ENCODE assay signal across 8 mouse cellular contexts in the genomic region with DNA sequence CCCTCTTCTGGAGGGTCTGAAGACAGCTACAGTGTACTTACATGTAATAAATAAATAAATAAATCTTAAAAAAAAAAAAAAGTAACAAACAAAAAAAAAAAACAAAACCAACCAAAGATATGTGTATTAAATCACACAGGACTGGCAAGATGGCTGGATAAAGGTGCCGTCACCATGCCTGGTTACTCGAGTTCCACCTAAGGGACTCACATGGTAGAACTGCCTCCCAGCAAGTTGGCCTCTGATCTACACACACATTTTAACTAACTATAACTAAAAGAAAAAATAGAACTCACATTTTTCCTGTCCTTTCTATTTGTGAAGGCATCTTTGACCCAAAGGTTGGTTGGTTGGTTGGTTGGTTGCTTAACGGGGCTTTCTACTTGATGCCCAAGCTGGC. TPM values are rescaled to one million over a fixed set of nuclear protein-coding genes. Genes with fewer than 3 reads are reported as not detected.
DNase-seq lines count a peak whose midpoint lies in the region; ATAC-seq and TF ChIP-seq lines count a peak whose summit lies in the region.

No protein-coding gene starts in this region.

- no peaks in the 10 kb centered on the region for H3K27me3 ChIP-seq in liver, embryonic 11.5 days (replicated peaks; ENCODE audit: control insufficient read depth, insufficient read depth, low read length)

- peak; percentile 40 for DNase-seq in cerebellum, adult 9-10 months
- DNase-seq in cerebellum, adult 18-20 months: no peak
- peak; percentile 25 for DNase-seq in 3T3-L1 (ENCODE audit: low read depth, low spot score)
- DNase-seq in liver, embryonic 11.5 days (ENCODE audit: low spot score): no peak
- no peak for DNase-seq in frontal cortex, postnatal 10 days (ENCODE audit: low spot score in 2 of 2)
- DNase-seq in frontal cortex, adult 2 months (ENCODE audit: extremely low spot score in 1 of 2, low spot score in 1 of 2): no peak

- WGBS in liver, embryonic 11.5 days: 67% methylated on average over 3 of the region's 3 CpGs

- peak overlapping the region; percentile 95 for H3K9ac ChIP-seq in liver, embryonic 11.5 days (ENCODE audit: low read depth, low read length)

- H3K4me1 ChIP-seq in embryonic fibroblast, embryonic 13.5 days (ENCODE audit: control insufficient read depth, insufficient read depth, low read length): peaks cover 16% of the 10 kb centered on the region
- peaks cover 14% of the 10 kb centered on the region for H3K4me1 ChIP-seq in liver, embryonic 11.5 days (replicated peaks; ENCODE audit: control insufficient read depth, insufficient read depth, low read length)

- TF ChIP-seq POLR2A in embryonic fibroblast, embryonic 13.5 days (IDR thresholded peaks at IDR 0.05; ENCODE audit: low read depth, low read length): no peak

- peak overlapping the region; percentile 98 for H3K4me3 ChIP-seq in embryonic fibroblast, embryonic 13.5 days (ENCODE audit: insufficient read depth, low read length)
- peak overlapping the region; percentile 94 for H3K4me3 ChIP-seq in liver, embryonic 11.5 days (ENCODE audit: low read depth, low read length)

- peak overlapping the region; percentile 81; the same call in 1 of the 2 replicates for H3K27ac ChIP-seq in embryonic fibroblast, embryonic 13.5 days (ENCODE audit: insufficient read depth, low read length)
- peak overlapping the region; percentile 74; the same call in 1 of the 2 replicates for H3K27ac ChIP-seq in liver, embryonic 11.5 days (ENCODE audit: low read depth, low read length)

- ATAC-seq in liver, embryonic 11.5 days (replicated peaks; ENCODE audit: low FRiP score): no peak
- ATAC-seq in erythroid progenitor cell, adult 5-6 weeks (replicated peaks; ENCODE audit: low FRiP score, poor library complexity, severe bottlenecking): no peak

- peak overlapping the region; percentile 65 for H3K4me2 ChIP-seq in liver, embryonic 11.5 days

- no peaks in the 10 kb centered on the region for H3K9me3 ChIP-seq in liver, embryonic 11.5 days (ENCODE audit: control insufficient read depth, low read length)

- no peak for TF ChIP-seq CTCF in embryonic fibroblast, embryonic 13.5 days (IDR thresholded peaks at IDR 0.05; ENCODE audit: borderline replicate concordance, insufficient read depth, low read length)

- no peaks in the 10 kb centered on the region for H3K36me3 ChIP-seq in liver, embryonic 11.5 days (ENCODE audit: control insufficient read depth, insufficient read depth, low read length)

RNA-seq across cellular contexts. Expression of a gene that starts 7.5 kb away (rescaled TPM):
- 248 and 249 TPM in 2 replicates for polyA plus RNA-seq in embryonic fibroblast, embryonic 13.5 days (2011; ENCODE audit: insufficient read length, low read depth, missing spikeins)
- 215 and 216 TPM in 2 replicates for polyA plus RNA-seq in liver, embryonic 11.5 days (2014; fragmentation: Nextera tagmentation; extraction: Ambion mirVana)
- total RNA-seq in erythroid progenitor cell, adult 5-6 weeks (2015; ENCODE audit: low replicate concordance): 151 and 166 TPM in 2 replicates
- total RNA-seq in erythroid progenitor cell, adult 5-6 weeks (2017; ENCODE audit: low replicate concordance): 108 and 147 TPM in 2 replicates
- polyA plus RNA-seq in frontal cortex, adult 2 months (2012; rRNA removed): 440 and 454 TPM in 2 replicates

RNA-seq across cellular contexts. Expression of a gene that starts 28.5 kb away (rescaled TPM):
- polyA plus RNA-seq in embryonic fibroblast, embryonic 13.5 days (2011; ENCODE audit: insufficient read length, low read depth, missing spikeins): 0.25 and 0.26 TPM in 2 replicates
- not detected in 2 replicates for polyA plus RNA-seq in liver, embryonic 11.5 days (2014; fragmentation: Nextera tagmentation; extraction: Ambion mirVana)
- not detected in 2 replicates for total RNA-seq in erythroid progenitor cell, adult 5-6 weeks (2015; ENCODE audit: low replicate concordance)
- not detected in 2 replicates for total RNA-seq in erythroid progenitor cell, adult 5-6 weeks (2017; ENCODE audit: low replicate concordance)
- polyA plus RNA-seq in frontal cortex, adult 2 months (2012; rRNA removed): 0.06 TPM in 1 of 2 replicates, not detected in the other

RNA-seq across cellular contexts. Expression of a gene that starts 54.6 kb away (rescaled TPM):
- polyA plus RNA-seq in embryonic fibroblast, embryonic 13.5 days (2011; ENCODE audit: insufficient read length, low read depth, missing spikeins): 177 and 225 TPM in 2 replicates
- polyA plus RNA-seq in liver, embryonic 11.5 days (2014; fragmentation: Nextera tagmentation; extraction: Ambion mirVana): 71.4 and 81.6 TPM in 2 replicates
- total RNA-seq in erythroid progenitor cell, adult 5-6 weeks (2015; ENCODE audit: low replicate concordance): 9.6 and 20.2 TPM in 2 replicates
- total RNA-seq in erythroid progenitor cell, adult 5-6 weeks (2017; ENCODE audit: low replicate concordance): 10.7 and 16.8 TPM in 2 replicates
- 4.6 and 5.4 TPM in 2 replicates for polyA plus RNA-seq in frontal cortex, adult 2 months (2012; rRNA removed)

Comparison
In these comparisons a context has a peak if more than half of its experiments do, and no peak if none do; other contexts are left out.
1. DNase-seq: peak in cerebellum, adult 9-10 months (single experiment) and 3T3-L1 (single experiment); none in cerebellum, adult 18-20 months (0 of 2), liver, embryonic 11.5 days (single experiment), frontal cortex, postnatal 10 days (0 of 2) and frontal cortex, adult 2 months (0 of 2).
2. RNA of a gene that starts 54.6 kb away (polyA plus RNA-seq): 177 to 225 TPM in embryonic fibroblast, embryonic 13.5 days and 71.4 to 81.6 TPM in liver, embryonic 11.5 days; 4.6 to 5.4 TPM in frontal cortex, adult 2 months; every median in the first group is over 10 times any median in the second.